Mouse (Mus musculus): ENCODE measurements around the gene Slc25a51. TPM values are rescaled to one million over a fixed set of nuclear protein-coding genes. Genes with fewer than 3 reads are reported as not detected.
A peak's percentile ranks its signal among the peaks of the same experiment; 100 is the strongest.

Gene Slc25a51
- 100 to 1,000 TPM; 108 to 115 TPM for total RNA-seq (2021)
- long read RNA-seq, experiment 1, full-length matches to known transcripts: 73 of 74 reads
- long read RNA-seq, experiment 1, partial matches to known transcripts: 0 of 74 reads
- long read RNA-seq, experiment 1, other reads (novel, unspliced or antisense): 1 of 74 reads
- long read RNA-seq, experiment 2, full-length matches to known transcripts: 38 of 39 reads
- long read RNA-seq, experiment 2, partial matches to known transcripts: 0 of 39 reads
- long read RNA-seq, experiment 2, other reads (novel, unspliced or antisense): 1 of 39 reads

GRCm38 (mm10) chr4:45408427-45409132 lies at the start of gene Slc25a51:
Gene Slc25a51, minus strand, starts transcription at chr4:45408766.
- peak; percentile 69 to 81 for DNase-seq (ENCODE audit: low spot score in 2 of 2)

GRCm38 (mm10) chr4:45457543-45457942 lies 49.0 kb upstream of the Slc25a51 start:
- DNase-seq (ENCODE audit: low spot score in 2 of 2): no peak

GRCm38 (mm10) chr4:45455001-45455400 lies 46.4 kb upstream of the Slc25a51 start:
- DNase-seq (ENCODE audit: low spot score in 2 of 2): no peak

- no peak for DNase-seq (ENCODE audit: low spot score in 2 of 2)
Measured at GRCm38 (mm10) chr4:45453271-45453851, 44.8 kb upstream of the Slc25a51 start.

GRCm38 (mm10) chr4:45452569-45453111 lies 44.1 kb upstream of the Slc25a51 start:
- DNase-seq (ENCODE audit: low spot score in 2 of 2): no peak

GRCm38 (mm10) chr4:45449012-45449411 lies 40.4 kb upstream of the Slc25a51 start:
- no peak for DNase-seq (ENCODE audit: low spot score in 2 of 2)

GRCm38 (mm10) chr4:45448481-45448880 lies 39.9 kb upstream of the Slc25a51 start:
- DNase-seq (ENCODE audit: low spot score in 2 of 2): no peak

- DNase-seq (ENCODE audit: low spot score in 2 of 2): no peak
Measured at GRCm38 (mm10) chr4:45447196-45447595, 38.6 kb upstream of the Slc25a51 start.

- no peak for DNase-seq (ENCODE audit: low spot score in 2 of 2)
Measured at GRCm38 (mm10) chr4:45445235-45445634, 36.7 kb upstream of the Slc25a51 start.

- DNase-seq (ENCODE audit: low spot score in 2 of 2): no peak
Measured at GRCm38 (mm10) chr4:45444813-45445212, 36.2 kb upstream of the Slc25a51 start.

GRCm38 (mm10) chr4:45443652-45444051 lies 35.1 kb upstream of the Slc25a51 start:
- no peak for DNase-seq (ENCODE audit: low spot score in 2 of 2)

GRCm38 (mm10) chr4:45442237-45442636 lies 33.7 kb upstream of the Slc25a51 start:
- DNase-seq (ENCODE audit: low spot score in 2 of 2): no peak

GRCm38 (mm10) chr4:45441778-45442177 lies 33.2 kb upstream of the Slc25a51 start:
- DNase-seq (ENCODE audit: low spot score in 2 of 2): no peak

GRCm38 (mm10) chr4:45439281-45439680 lies 30.7 kb upstream of the Slc25a51 start:
- no peak for DNase-seq (ENCODE audit: low spot score in 2 of 2)

- DNase-seq (ENCODE audit: low spot score in 2 of 2): no peak
Measured at GRCm38 (mm10) chr4:45437010-45437409, 28.4 kb upstream of the Slc25a51 start.

- DNase-seq (ENCODE audit: low spot score in 2 of 2): no peak
Measured at GRCm38 (mm10) chr4:45436383-45436913, 27.9 kb upstream of the Slc25a51 start.

- DNase-seq (ENCODE audit: low spot score in 2 of 2): no peak
Measured at GRCm38 (mm10) chr4:45435899-45436298, 27.3 kb upstream of the Slc25a51 start.

- no peak for DNase-seq (ENCODE audit: low spot score in 2 of 2)
Measured at GRCm38 (mm10) chr4:45434681-45435080, 26.1 kb upstream of the Slc25a51 start.

- no peak for DNase-seq (ENCODE audit: low spot score in 2 of 2)
Measured at GRCm38 (mm10) chr4:45434071-45434470, 25.5 kb upstream of the Slc25a51 start.

GRCm38 (mm10) chr4:45431806-45432205 lies 23.2 kb upstream of the Slc25a51 start:
- DNase-seq (ENCODE audit: low spot score in 2 of 2): no peak

GRCm38 (mm10) chr4:45431316-45431715 lies 22.8 kb upstream of the Slc25a51 start:
- DNase-seq (ENCODE audit: low spot score in 2 of 2): no peak

GRCm38 (mm10) chr4:45429451-45429850 lies 20.9 kb upstream of the Slc25a51 start:
- DNase-seq (ENCODE audit: low spot score in 2 of 2): no peak
